Mouse (Mus musculus) granulocyte monocyte progenitor cell, adult 5-6 weeks (primary cell): ENCODE measurements around the gene Magi1. TPM values are rescaled to one million over a fixed set of nuclear protein-coding genes. Genes with fewer than 3 reads are reported as not detected.

ENCODE experiments used
- ATAC-seq: replicated peaks from 2 replicates; pipeline ENCODE4 v1.8.0; 2016; ENCODE audit warnings: mild to moderate bottlenecking, moderate TSS enrichment, inconsistent platforms; ENCODE audit not compliant: poor library complexity, severe bottlenecking
- total RNA-seq, 2 experiments: library from RNA; stranded (forward) in 1 of 2; stranded (reverse) in 1 of 2; fragments of 200-712, 200-1000 nt in 1 of 2; fragments of >200 nt in 1 of 2; fragmentation: Nextera tagmentation in 1 of 2; gene quantifications; 2 replicates each; pipeline ENCODE4 v1.2.3; 2014 to 2017

The Magi1 gene
- total RNA-seq, 2 experiments from 2014 or later = 0.10 TPM; not detected in 1

- ATAC-seq = no peak
Observed at GRCm38 (mm10) chr6:94125144-94125543, 158.6 kb downstream of the Magi1 start.

- no peak for ATAC-seq
Observed at GRCm38 (mm10) chr6:94124279-94124678, 159.4 kb downstream of the Magi1 start.

- no peak for ATAC-seq
Observed at GRCm38 (mm10) chr6:94122566-94123150, 161.1 kb downstream of the Magi1 start.

- no peak for ATAC-seq
Observed at GRCm38 (mm10) chr6:94121488-94121887, 162.2 kb downstream of the Magi1 start.

GRCm38 (mm10) chr6:94116434-94117432, 167.0 kb downstream of the Magi1 start:
- no peak for ATAC-seq

GRCm38 (mm10) chr6:94111833-94112232, 171.9 kb downstream of the Magi1 start:
- ATAC-seq = no peak

GRCm38 (mm10) chr6:94107401-94108107, 176.2 kb downstream of the Magi1 start:
- ATAC-seq = no peak

GRCm38 (mm10) chr6:94103581-94103980, 180.1 kb downstream of the Magi1 start:
- no peak for ATAC-seq

- no peak for ATAC-seq
Observed at GRCm38 (mm10) chr6:94101256-94101655, 182.5 kb downstream of the Magi1 start.

GRCm38 (mm10) chr6:94094924-94095685, 188.6 kb downstream of the Magi1 start:
- ATAC-seq = no peak

- ATAC-seq = no peak
Observed at GRCm38 (mm10) chr6:94092969-94093597, 190.6 kb downstream of the Magi1 start.

- ATAC-seq = no peak
Observed at GRCm38 (mm10) chr6:94092500-94092899, 191.2 kb downstream of the Magi1 start.

GRCm38 (mm10) chr6:94086855-94087254, 196.9 kb downstream of the Magi1 start:
- no peak for ATAC-seq

GRCm38 (mm10) chr6:94084752-94085151, 199.0 kb downstream of the Magi1 start:
- ATAC-seq = no peak

GRCm38 (mm10) chr6:94083459-94083858, 200.3 kb downstream of the Magi1 start:
- ATAC-seq = no peak

- ATAC-seq = no peak
Observed at GRCm38 (mm10) chr6:94080933-94081545, 202.7 kb downstream of the Magi1 start.

GRCm38 (mm10) chr6:94078934-94079333, 204.8 kb downstream of the Magi1 start:
- ATAC-seq = no peak

GRCm38 (mm10) chr6:94077013-94077412, 206.7 kb downstream of the Magi1 start:
- no peak for ATAC-seq

- no peak for ATAC-seq
Observed at GRCm38 (mm10) chr6:94075990-94076389, 207.7 kb downstream of the Magi1 start.
